Mouse (Mus musculus) embryonic fibroblast, embryonic 13.5 days (primary cell): ENCODE data around the gene Galnt3.

ENCODE experiments used
- CTCF ChIP-seq: IDR thresholded peaks from 2 replicates; pipeline ENCODE4 v1.5.1; 2011; ENCODE audit warnings: mild to moderate bottlenecking, control low read depth, low read length, moderate library complexity, borderline replicate concordance; ENCODE audit not compliant: insufficient read depth
- POLR2A ChIP-seq: IDR thresholded peaks from 2 replicates; pipeline ENCODE4 v1.6.1; 2011; ENCODE audit warnings: low read depth, mild to moderate bottlenecking, control low read depth, low read length, moderate library complexity

DNA sequence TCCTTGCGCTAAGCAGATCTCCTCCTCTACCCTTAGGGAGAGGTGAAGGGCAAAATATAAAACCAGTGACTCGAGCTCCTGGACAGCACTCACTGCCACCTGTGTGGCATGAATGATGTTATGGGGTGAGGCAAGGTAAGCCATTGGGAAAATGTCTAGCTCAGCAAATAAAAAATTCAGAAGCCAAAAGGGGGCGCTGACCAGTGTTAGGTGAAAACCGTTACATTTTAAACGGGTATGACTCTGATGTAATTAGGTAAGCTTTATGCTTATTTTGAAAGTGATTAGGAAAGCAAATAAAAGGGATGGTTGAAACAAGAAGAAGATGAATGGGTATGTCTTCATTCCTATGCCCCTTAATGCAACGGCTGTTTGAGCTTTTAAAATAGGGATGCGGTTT, 24.6 kb downstream of the Galnt3 start:
- TF ChIP-seq CTCF (no peak), POLR2A (no peak)
